Mouse (Mus musculus) layer of hippocampus, postnatal 36 days (tissue): Measurements from ENCODE around the gene Sash1. TPM values are rescaled to one million over a fixed set of nuclear protein-coding genes. Genes with fewer than 3 reads are reported as not detected.

Source experiments
- DNase-seq, 2 experiments: peaks; one replicate each; pipeline ENCODE4 v3.0.0; 2022
- total RNA-seq, 2 experiments: library from RNA; stranded (reverse); gene quantifications; 2 replicates each; pipeline ENCODE4 v1.2.3; 2021

The Sash1 gene
- total RNA-seq, 2 experiments from 2014 or later = 79.8 to 81.5 TPM

- DNase-seq = no peak
These were observed 13.1 kb upstream of the Sash1 start for GRCm38 (mm10) chr10:8898831-8899511.

- no peak for DNase-seq
These were observed 12.4 kb upstream of the Sash1 start for GRCm38 (mm10) chr10:8898099-8898777.

- no peak for DNase-seq
These were observed 9.2 kb upstream of the Sash1 start for GRCm38 (mm10) chr10:8894965-8895515.

- DNase-seq = no peak
These were observed 4.6 kb upstream of the Sash1 start for GRCm38 (mm10) chr10:8890511-8890910.

- DNase-seq = no peak
These were observed 3.5 kb upstream of the Sash1 start for GRCm38 (mm10) chr10:8889341-8889740.

GRCm38 (mm10) chr10:8886528-8886854 is 621 bp upstream of the Sash1 start:
- DNase-seq = no peak

- no peak for DNase-seq
These were observed 669 bp downstream of the Sash1 start for GRCm38 (mm10) chr10:8885201-8885600.

GRCm38 (mm10) chr10:8884565-8884964 is 1.3 kb downstream of the Sash1 start:
- DNase-seq = no peak

GRCm38 (mm10) chr10:8883686-8884085 is 2.2 kb downstream of the Sash1 start:
- DNase-seq = no peak

- no peak for DNase-seq
These were observed 4.1 kb downstream of the Sash1 start for GRCm38 (mm10) chr10:8881736-8882135.

GRCm38 (mm10) chr10:8880950-8881675 is 4.8 kb downstream of the Sash1 start:
- no peak for DNase-seq

- no peak for DNase-seq
These were observed 7.0 kb downstream of the Sash1 start for GRCm38 (mm10) chr10:8878824-8879223.

GRCm38 (mm10) chr10:8878381-8878780 is 7.5 kb downstream of the Sash1 start:
- no peak for DNase-seq

- peak in 1 of 2 experiments; percentile 23 for DNase-seq
These were observed 12.1 kb downstream of the Sash1 start for GRCm38 (mm10) chr10:8873631-8874370.

- DNase-seq = no peak
These were observed 13.1 kb downstream of the Sash1 start for GRCm38 (mm10) chr10:8872788-8873187.

GRCm38 (mm10) chr10:8871935-8872334 is 13.9 kb downstream of the Sash1 start:
- DNase-seq = no peak

GRCm38 (mm10) chr10:8870368-8870767 is 15.5 kb downstream of the Sash1 start:
- no peak for DNase-seq

- no peak for DNase-seq
These were observed 19.7 kb downstream of the Sash1 start for GRCm38 (mm10) chr10:8866062-8866642.

- no peak for DNase-seq
These were observed 25.2 kb downstream of the Sash1 start for GRCm38 (mm10) chr10:8860655-8861054.

- no peak for DNase-seq
These were observed 27.2 kb downstream of the Sash1 start for GRCm38 (mm10) chr10:8858718-8859117.

- DNase-seq = no peak
These were observed 28.9 kb downstream of the Sash1 start for GRCm38 (mm10) chr10:8856942-8857341.

GRCm38 (mm10) chr10:8853326-8853725 is 32.5 kb downstream of the Sash1 start:
- DNase-seq = no peak
